Mouse (Mus musculus) adrenal gland, postnatal 10 days (tissue): ENCODE results near the gene Mmp27. TPM values are rescaled to one million over a fixed set of nuclear protein-coding genes. Genes with fewer than 3 reads are reported as not detected.

Experiments used
- DNase-seq: peaks from one replicate; pipeline ENCODE4 v3.0.0; 2021; ENCODE audit warnings: mixed read lengths
- long read RNA-seq, 2 experiments: library from polyadenylated mRNA; stranded (forward); transcript quantifications; one replicate each; pipeline ENCODE4 v2.0.0; 2021
- total RNA-seq, 2 experiments: library from RNA; stranded (reverse); gene quantifications; 2 replicates each; pipeline ENCODE4 v1.2.3; 2021

The Mmp27 gene
- under 1 TPM; 0.15 to 0.30 TPM for total RNA-seq
- long read RNA-seq, experiment 1, partial matches to known transcripts, result 0 of 1 reads
- long read RNA-seq, experiment 1, other reads (novel, unspliced or antisense), result 0 of 1 reads
- long read RNA-seq, experiment 2, partial matches to known transcripts, result 0 of 1 reads
- long read RNA-seq, experiment 2, other reads (novel, unspliced or antisense), result 0 of 1 reads

DNA sequence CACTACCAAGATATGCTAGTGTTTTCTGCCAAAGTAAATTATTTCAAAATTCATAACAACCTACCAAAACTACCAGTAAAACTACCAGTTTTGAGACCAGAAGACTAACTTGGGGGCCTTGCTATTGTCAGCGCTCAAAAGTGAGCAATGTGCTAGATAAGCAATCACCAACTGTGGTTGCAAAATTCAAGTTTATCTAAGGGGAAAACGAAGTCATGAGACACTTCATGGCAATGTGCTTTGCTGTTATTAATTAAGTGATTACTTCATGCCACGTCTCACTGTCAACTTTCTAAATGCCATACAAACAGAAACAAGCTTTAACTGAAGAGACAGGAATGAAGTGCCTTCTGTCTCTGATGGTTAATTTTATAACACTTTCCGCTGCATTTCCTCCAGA, at the start of gene Mmp27:
Gene Mmp27, plus strand, starts transcription at position 235 of the 400 bp plus-strand sequence.
- no peak for DNase-seq

DNA sequence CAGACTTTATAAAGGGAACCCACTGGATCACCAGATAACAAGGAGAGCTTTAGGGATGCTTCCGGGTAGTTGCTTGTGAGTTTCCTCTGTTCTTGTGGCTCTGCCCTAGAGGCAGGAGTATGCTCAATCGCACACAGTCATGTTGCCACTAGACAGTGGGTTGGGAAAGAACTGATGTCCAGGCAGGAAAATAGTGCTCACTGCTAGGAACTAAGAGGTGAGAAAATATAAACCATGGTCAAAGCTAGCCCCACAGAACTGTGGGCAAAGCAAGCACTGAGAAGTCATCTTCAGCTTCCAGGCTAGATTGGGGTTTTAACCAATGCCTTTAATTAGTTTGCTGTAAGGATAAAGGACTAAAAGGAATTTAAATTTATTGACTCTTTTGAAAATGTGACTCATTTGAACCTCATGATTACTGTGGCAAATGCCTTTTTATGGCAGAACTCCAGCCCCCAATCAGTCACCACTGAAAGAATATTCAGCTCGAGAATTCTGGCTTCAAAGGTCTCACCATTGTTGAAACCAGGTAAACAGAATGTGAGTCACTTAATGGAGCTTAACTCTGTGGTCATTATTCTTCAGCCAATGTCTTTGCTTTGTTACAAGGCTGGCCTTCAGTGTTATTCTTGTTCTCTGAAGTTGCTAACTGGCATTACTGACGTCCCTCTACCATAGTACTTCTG, 44.8 kb upstream of the Mmp27 start:
- DNase-seq, result no peak

DNA sequence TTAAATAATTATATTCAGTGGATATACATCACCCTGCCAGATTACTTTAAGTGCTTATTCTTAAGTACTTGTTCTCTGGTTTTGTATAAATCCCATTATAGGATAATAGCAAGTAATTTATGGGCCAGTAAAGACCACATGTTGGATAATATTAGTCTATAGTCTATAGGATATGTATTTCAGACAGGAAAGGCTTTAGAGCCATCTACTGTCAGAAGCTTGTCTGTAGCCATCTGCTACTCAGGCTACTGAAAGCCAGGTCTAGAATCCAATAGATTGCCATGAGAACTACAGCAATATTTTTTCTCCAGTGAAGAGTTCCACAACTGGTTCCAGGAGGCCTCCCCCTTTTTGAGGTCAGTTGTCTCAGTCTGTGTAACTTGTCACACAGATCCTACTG, 28.4 kb upstream of the Mmp27 start:
- no peak for DNase-seq

DNA sequence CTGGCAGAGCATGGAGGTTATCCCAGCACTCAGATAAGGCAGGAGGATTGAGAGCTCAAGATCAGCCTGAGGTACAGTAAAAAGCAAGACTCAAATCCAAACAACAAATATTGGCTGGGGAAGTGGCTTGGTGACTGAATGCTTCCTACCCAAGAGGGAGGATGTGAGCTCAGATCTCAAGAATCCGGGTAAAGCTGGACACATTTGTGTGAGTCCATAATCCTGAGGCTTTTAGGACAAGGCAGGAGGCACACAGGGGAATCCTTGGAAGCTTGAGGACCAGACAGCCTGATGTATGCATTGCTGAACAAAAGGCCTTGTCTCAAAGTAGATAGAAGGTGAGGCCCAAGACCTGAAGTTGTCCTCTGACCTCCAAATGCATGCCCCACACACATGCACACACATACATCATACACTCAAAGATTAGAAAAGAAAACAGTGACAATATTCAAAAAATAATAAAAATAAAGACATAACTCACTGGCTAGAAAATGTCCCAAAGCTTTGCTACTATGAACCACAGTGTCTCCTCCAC, 26.2 kb upstream of the Mmp27 start:
- DNase-seq, result no peak

DNA sequence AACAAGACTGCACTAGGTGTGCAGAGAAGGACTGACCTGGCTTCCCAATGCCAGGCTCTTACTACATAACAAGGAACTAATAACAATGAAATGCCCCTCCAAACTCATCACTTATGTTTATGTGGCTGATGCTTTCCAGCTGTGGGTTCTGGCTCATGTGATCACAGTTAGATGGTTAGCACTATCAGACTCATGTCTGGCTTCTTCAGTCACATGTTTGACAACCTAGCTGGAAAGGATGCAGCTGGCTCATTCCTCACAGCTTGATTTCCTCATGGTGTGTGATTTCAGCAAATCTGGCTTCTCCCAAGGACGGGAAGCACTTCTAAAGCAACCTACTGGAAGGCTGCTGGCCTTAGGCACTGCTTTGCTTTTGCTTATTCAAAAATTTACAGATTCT, 25.7 kb upstream of the Mmp27 start:
- no peak for DNase-seq

DNA sequence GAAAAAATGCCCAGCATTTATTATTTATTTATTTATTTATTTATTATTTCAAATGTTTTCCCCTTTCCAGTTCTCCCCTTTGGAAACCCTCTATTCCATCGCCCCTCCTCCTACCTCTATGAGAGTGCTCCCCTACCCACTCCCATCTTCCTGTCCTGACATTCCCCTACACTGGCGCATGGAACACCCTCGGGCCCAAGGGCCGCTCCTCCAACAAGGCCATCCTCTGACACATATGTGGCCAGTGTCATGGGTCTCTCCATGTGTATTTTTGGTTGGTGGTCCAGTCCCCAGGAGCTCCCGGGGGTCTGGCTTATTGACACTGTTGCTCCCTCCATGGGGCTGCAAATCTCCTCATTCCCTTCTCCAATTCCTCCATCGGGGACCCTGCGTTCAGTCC, 25.3 kb upstream of the Mmp27 start:
- no peak for DNase-seq

DNA sequence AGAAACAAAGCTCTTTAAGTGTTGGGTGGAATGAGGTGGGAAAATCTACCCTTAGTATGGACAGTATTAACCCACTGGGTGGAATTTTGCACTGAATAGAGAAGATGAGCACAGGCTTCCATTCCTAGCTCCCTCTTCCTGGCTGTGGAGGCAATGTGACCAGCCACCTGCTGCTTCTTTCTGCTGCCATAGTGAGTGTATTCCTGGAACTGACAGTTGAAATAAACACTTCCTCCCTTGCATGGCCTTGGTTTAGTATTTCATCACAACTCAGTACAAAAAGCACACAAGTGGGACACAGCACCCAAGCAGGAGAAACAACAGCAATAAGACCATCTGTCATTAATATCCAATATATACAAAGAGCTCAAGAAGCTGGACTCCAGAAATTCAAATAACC, 19.3 kb upstream of the Mmp27 start:
- no peak for DNase-seq

DNA sequence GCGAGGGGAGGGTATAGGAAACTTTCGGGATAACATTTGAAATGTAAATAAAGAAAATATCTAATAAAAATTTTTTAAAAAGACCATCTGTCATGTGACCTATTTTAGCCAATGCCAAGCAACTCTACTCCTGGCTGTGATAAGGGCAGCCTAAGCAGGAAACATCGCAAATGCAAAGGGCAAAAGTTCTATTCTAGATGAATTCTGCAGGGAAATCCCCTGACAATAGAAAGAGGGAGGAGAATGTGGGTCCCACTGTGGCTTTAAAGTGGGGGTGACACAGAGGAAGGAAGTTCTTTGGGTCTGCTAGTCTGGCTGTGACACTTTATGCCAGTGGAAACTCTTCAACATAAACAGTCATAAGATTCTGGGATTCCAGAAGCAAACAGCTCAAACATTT, 17.7 kb upstream of the Mmp27 start:
- DNase-seq, result no peak

DNA sequence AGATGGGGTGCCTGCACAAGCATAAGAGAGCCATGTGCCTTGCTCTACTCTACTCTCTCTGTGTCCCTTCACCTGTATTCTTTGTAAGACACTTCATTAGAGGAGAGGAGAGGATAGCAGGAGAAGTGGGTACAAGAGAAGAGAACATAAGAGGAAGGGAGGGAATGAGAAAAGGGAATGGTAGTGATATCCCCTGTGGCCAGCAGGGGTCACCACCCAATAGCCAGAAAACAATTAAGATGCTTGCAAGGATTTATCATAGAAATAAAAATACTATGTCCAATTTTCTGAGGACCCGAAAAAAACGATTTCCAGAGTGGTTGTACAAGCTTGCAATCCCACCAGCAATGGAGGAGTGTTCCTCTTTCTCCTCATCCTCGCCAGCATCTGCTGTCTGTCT, 16.8 kb upstream of the Mmp27 start:
- DNase-seq, result peak; percentile 52

DNA sequence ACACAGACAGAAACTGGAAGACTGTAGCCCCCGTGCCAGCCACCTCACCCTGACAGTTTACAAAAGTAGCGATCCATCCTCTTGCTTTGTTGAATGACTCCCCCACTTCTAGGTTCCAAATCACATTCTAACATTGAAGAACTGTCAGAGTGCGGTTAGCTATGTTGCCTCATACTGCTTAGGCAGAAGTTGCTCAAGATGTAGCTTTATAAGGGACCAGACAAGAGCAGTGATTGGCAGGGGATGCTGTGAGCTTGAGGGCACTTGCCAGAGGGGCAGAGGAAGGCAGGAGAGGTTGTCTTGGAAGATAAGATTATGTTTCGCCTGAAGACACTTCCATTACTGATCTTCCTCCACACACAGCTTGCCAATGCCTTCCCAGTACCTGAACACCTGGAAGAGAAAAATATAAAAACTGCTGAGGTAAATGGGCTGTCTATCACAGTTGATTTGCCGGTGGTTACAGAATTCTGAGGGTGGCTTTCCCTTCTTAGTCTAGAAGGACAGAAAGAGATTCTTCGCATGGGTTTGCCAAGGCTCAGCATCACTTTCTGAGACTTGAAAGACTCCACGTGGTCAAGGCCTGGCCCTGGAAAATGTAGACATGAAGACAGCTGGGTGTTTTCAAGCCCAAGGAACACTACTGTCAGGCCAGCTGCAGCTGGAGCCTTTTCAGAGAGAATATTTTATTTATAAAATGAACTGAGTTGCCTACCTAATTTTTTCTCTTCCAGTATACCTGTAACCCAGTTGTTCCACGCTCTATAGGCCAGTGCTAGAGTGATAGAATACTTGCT, 12.8 kb upstream of the Mmp27 start, which contains the start of gene Mmp8:
Gene Mmp8, plus strand, starts transcription at position 236 of the 797 bp plus-strand sequence.
- no peak for DNase-seq

DNA sequence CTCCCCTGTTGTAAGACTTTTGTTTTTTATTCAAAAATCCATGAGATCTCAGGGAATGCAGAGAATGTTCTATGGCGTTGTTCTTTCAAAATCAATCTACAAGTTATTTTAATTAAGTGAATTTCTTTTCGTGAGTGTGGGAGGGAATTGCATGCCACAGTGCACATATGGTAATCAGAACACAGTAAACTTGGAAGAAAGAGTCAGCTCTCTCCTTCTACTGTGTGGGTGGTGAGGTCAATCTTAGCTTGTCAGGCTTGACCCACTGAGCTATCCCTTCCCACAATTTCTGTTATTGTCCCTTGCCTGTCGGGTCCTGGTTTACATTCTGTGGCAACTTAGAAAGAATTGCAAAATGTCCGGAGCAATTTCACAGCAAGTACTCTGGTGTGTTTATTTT, 11.2 kb upstream of the Mmp27 start:
- no peak for DNase-seq

DNA sequence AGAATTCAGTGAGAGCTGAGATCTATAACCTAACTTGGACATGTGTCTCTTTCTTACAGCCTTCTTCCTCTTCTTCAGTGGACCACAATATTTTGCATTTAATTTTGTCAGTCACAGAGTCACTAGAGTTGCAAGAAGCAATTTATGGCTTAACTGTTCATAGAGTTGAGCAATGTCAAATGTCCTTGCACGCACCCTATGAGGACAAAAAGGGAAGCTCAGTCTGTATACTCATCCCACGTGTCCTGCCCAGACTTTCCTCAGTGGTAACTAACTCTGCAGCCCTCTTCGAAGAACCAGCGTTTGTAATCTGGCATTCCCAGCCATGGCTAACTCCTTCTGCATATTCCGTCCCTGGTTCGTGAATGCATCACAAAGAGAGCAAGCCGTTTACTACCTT, 3.8 kb upstream of the Mmp27 start:
- peak; percentile 7 for DNase-seq

DNA sequence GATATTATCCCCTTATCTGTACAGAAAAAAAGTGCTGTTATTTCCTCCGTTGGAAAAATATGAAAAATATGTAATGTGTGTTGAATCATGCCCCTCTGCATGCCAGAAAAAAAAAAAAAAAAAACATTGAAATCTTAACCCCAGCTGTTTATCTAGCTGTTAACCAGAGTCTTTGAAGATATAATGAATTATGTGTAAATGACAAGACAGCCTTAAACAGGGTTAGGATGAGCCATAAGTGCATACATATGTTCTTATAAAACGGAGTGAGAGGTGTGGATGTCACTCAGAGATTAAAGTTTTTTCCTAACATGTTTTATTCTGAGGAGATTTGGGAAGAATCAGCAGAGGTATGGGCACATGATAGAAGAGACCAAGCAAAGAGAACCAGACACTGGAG, 3.3 kb upstream of the Mmp27 start:
- no peak for DNase-seq

DNA sequence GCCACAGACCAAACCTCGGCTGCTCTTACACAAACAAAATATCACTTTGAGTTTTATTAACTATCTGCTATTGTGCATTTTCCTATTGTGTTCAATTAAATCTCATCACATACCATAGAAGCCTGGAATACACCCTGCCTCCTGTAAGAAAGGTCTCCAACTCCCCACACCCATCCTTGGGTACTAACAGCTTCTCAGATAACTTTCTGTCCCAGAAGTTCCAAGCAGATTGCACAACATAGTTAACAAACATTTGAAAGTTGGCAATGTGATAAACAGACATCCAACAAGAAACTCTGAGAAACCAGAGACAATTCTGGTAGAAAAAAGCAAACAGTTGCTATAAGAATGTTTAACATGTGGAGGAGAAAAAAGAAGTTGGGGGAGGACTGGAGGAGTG, 711 bp upstream of the Mmp27 start:
- no peak for DNase-seq

DNA sequence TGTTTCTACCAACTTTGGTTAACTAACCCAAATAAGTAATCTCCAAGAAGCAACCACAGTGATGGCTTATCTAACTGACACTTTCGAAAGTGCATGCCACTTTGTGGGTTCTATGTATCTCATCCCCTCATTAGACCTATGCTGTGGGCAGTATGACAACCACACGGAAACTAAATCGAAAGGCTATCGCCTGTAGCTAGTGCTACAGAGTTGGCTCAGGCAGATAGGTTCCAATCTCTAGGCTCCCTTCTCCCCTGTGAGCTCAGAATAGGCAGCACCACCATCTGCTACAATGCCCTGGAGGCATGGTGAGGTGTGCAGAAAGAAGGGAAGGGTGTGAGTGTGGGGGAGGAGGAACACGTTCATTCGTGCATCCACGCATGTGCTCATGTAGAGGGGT, 992 bp downstream of the Mmp27 start:
- DNase-seq, result no peak

DNA sequence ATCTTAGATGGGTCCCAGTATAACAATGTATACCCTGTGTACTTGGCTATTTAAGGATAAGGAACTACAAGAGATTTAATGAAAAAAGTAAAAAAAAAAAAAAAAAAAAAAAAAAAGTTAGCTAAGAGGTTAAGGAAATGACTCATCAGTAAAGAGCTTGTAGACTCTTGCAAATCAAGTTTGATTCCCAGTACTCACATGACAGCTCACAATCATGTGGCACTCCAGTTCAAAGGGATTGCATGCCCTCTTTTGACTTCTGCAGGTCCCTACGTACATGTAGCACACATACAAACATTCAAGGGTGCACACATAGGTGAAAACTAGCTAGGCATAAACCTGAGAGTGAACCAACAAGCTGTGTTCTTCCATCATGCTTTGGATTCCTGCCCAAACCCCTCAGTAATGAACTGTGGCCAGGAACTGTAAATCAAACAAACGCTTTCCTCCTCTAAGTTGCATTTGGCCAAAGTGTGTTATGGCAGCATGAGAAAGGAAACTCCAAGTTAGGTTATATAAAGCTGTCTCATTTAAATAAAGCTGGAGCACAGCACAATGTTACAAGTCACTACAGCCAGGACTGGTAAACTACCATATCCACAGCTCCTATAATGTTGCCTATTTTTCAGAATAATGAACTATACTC, 1.6 kb downstream of the Mmp27 start:
- no peak for DNase-seq

DNA sequence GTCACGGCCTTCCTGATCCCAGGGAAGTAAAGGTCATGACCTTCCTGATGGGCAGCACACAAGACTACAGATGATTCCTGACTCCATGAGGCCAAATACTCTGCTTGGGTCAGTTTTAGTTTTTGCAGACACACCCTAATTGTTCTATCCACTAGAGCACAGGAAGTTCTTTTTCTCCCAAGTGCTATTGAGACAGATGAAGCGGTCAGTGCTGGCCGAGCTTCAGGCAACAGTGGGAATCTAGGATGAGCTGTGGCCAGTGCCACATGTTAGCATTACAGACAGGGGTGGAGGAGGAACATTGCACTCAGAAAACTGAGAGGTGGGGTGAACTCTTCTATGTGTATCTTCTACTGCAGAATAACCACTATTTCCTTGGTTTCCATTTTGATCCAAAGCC, 4.3 kb downstream of the Mmp27 start:
- DNase-seq, result no peak

DNA sequence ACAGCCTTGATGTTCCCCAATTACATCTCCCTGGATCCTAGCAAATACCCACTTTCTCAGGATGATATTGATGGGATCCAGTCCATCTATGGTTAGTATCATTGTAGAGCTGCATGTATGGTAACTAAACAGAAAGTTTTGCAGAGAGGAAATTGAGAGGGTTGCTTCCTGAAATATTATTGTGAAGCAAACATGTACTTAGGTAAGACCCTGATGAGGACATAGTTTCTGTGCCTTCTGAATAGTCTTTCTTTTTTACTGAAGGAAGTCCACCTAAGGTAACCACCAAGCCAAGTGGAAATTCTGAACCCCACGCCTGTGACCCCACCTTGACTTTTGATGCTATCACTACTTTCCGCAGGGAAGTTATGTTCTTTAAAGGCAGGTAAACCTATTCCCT, 6.2 kb downstream of the Mmp27 start:
- DNase-seq, result no peak

DNA sequence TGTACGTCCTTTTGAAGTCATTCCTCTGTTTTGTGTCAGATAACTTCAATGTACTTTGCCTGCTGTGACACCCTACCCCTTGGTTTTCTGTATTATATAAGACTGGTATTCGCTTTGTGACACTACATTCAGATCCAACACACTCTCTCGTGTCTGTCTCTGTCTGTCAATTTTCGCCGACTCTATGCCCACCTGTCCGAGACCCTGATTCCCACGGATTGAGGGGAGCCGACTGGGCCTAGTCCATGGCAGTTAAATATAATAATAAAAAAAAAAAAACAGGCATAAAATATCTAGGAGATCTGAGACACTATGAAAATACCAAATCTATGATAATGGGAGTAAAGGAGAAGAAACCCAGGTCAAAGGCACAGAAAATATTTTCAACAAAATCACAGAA, 18.9 kb downstream of the Mmp27 start:
- DNase-seq, result no peak

DNA sequence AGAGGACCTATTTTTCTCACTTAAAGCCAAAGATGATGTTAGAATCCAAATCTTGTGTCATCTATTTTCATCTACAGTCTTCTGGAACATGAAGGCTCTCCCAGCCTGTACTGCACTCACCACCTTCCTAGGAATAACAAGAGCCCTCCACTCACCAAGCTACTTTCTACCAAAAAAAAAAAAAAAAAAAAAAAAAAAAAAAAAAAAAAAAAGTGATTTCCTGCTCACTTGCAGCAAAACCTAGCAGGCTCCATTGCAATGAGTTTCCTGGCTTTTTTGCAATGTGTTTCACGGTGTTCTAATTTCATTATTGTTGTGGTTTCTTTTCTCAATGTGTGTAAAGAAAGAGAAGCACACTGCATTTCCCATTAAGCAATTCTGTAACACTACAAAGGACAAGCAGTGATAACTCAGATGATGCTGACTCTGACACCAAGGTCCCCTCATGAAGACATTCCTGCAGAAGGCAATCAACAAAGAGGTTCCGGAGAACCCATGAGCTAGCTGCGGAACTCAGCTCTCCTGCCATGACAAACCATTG, 22.1 kb downstream of the Mmp27 start:
- DNase-seq, result no peak

DNA sequence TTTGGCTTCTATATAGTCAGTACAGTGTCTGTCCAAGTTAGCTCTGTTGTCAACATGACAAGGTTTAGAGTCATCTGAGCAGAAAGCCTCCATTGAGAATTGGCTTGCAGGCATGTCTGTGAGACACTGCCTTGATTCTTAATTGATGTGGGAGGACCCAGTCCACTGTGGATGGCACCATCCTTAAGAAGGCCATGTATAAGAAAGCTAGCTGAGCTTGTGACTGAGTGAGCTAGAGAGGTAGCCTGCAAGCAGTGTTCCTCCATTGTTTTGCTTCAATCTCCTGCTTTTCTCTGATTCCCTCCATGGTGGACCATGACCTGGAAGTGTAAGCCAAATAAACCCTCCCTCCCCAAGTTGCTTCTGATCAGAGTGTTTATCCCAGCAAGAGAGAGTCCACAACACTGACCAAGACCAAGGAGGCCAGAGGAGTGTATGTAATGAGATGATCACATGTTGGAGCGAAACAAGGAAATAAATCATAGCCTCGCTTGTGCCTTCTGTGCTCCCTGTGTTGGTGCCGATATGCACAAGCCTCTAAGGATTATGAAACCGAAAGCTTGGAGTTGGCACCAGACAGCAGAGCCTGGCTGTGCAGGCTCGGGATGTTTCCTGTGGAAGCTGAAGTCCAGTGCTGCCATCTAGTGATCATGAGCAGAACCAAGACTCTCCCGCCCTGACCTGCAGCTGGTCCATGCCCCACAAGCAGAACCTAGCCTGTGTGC, 23.8 kb downstream of the Mmp27 start:
- DNase-seq, result peak; percentile 88
